Mouse (Mus musculus): ENCODE data around the gene Odf4. TPM values are rescaled to one million over a fixed set of nuclear protein-coding genes. Genes with fewer than 3 reads are reported as not detected.

Gene Odf4
- polyA plus RNA-seq, 1 experiment: not detected

DNA sequence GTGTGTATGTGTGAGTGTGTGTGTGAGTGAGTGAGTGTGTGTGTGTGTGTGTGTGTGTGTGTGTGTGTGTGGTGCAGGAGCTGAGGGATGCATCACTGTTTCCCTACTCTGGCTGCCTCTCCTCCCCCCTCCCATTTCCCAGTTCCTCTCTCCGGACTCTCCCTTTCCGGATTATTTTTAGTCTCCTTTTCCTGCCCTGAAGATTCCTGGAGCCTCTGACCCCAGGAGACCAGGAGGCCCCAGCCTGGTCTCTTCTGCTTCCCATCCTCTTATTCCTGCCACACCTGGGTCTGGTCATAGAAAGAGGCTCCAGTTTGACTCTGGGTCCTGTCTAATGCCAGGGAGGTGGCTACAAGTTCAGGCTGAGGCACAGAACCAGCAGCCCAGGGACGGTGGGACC is 29.2 kb upstream of the Odf4 start:
- Histone ChIP-seq H3K79me3 (ENCODE audit: low read depth) (no peaks in the 10 kb centered on the region), H3K27me3 (ENCODE audit: control insufficient read depth, insufficient read depth, insufficient read length) (no peaks in the 10 kb centered on the region), H3K79me2 (ENCODE audit: control insufficient read depth, insufficient read depth) (no peaks in the 10 kb centered on the region), H3K36me3 (ENCODE audit: control insufficient read depth, insufficient read depth) (no peaks in the 10 kb centered on the region), H3K4me3 (ENCODE audit: insufficient read depth, poor library complexity, severe bottlenecking) (no peak overlapping the region), H3ac (ENCODE audit: control insufficient read depth, insufficient read length, low read depth) (no peak overlapping the region)
- TF ChIP-seq CEBPB (IDR thresholded peaks at IDR 0.05; ENCODE audit: low read depth) (no peak), MYOD1 (IDR thresholded peaks at IDR 0.05; ENCODE audit: control insufficient read depth, insufficient read length, low read depth) (no peak), MYOG (IDR thresholded peaks at IDR 0.05; ENCODE audit: control insufficient read depth, extremely low read depth, insufficient read length) (no peak), USF1 (IDR thresholded peaks at IDR 0.05; ENCODE audit: low read depth) (no peak), MAX (IDR thresholded peaks at IDR 0.05) (no peak), FOSL1 (IDR thresholded peaks at IDR 0.05; ENCODE audit: insufficient read depth, low read length, poor library complexity, severe bottlenecking) (no peak), CTCF (IDR thresholded peaks at IDR 0.05; ENCODE audit: control insufficient read depth, insufficient read depth, insufficient read length) (no peak)

DNA sequence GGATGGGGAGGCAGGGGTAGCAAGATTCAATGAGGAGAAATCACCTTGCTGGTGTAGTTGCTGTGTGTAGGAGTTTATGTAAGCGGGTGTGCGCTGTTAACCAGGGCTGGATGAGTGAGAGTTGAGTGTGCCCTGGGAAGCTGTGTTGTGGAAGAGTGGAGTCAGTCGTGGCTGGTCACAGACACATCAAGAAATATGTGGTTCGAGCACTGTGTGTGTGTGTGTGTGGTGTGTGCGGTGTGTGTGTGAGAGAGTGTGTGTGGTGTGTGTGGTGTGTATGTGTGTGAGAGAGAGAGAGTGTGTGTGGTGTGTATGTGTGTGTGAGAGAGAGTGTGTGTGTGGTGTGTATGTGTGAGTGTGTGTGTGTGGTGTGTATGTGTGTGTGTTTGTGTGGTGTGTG is 28.6 kb upstream of the Odf4 start:
- H3ac ChIP-seq (ENCODE audit: control insufficient read depth, insufficient read length, low read depth): no peak overlapping the region
- H3K4me3 ChIP-seq (ENCODE audit: insufficient read depth, poor library complexity, severe bottlenecking): no peak overlapping the region
- H3K36me3 ChIP-seq (ENCODE audit: control insufficient read depth, insufficient read depth): no peaks in the 10 kb centered on the region
- H3K79me3 ChIP-seq (ENCODE audit: low read depth): no peaks in the 10 kb centered on the region
- H3K27me3 ChIP-seq (ENCODE audit: control insufficient read depth, insufficient read depth, insufficient read length): no peaks in the 10 kb centered on the region
- TF ChIP-seq MYOD1 (IDR thresholded peaks at IDR 0.05; ENCODE audit: control insufficient read depth, insufficient read length, low read depth): no peak
- no peak for TF ChIP-seq MAX (IDR thresholded peaks at IDR 0.05)
- no peak for TF ChIP-seq CEBPB (IDR thresholded peaks at IDR 0.05; ENCODE audit: low read depth)
- no peak for TF ChIP-seq MYOG (IDR thresholded peaks at IDR 0.05; ENCODE audit: control insufficient read depth, extremely low read depth, insufficient read length)
- no peak for TF ChIP-seq CTCF (IDR thresholded peaks at IDR 0.05; ENCODE audit: control insufficient read depth, insufficient read depth, insufficient read length)
- no peak for TF ChIP-seq USF1 (IDR thresholded peaks at IDR 0.05; ENCODE audit: low read depth)
- no peak for TF ChIP-seq FOSL1 (IDR thresholded peaks at IDR 0.05; ENCODE audit: insufficient read depth, low read length, poor library complexity, severe bottlenecking)
- H3K79me2 ChIP-seq (ENCODE audit: control insufficient read depth, insufficient read depth): no peaks in the 10 kb centered on the region

DNA sequence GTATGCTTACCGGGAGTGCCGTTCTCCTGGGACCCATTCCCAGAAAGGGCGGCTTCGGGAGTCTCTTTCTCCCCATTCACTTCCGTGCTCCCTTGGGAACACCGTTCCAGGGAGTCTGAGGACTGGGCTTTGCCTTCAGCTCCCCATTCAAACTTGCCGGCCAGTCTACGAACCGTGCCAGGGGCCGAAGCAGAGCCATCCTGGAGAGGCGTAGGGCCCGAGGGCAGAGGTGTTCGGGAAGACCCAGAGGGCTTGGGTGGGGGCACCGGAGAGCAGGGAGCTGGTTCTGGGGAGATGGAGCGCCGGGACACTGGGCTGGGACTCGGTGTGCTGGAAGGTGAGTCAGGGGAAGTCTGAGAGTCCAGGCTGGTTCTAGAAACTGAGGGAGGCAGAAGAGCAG is 27.5 kb upstream of the Odf4 start:
- Histone ChIP-seq H3ac (ENCODE audit: control insufficient read depth, insufficient read length, low read depth) (peak overlapping the region; percentile 18), H3K79me3 (ENCODE audit: low read depth) (no peaks in the 10 kb centered on the region), H3K36me3 (ENCODE audit: control insufficient read depth, insufficient read depth) (no peaks in the 10 kb centered on the region), H3K27me3 (ENCODE audit: control insufficient read depth, insufficient read depth, insufficient read length) (no peaks in the 10 kb centered on the region), H3K4me3 (ENCODE audit: insufficient read depth, poor library complexity, severe bottlenecking) (no peak overlapping the region), H3K79me2 (ENCODE audit: control insufficient read depth, insufficient read depth) (no peaks in the 10 kb centered on the region)
- no peak for TF ChIP-seq CTCF (IDR thresholded peaks at IDR 0.05; ENCODE audit: control insufficient read depth, insufficient read depth, insufficient read length)
- TF ChIP-seq MAX (IDR thresholded peaks at IDR 0.05): no peak
- TF ChIP-seq MYOD1 (IDR thresholded peaks at IDR 0.05; ENCODE audit: control insufficient read depth, insufficient read length, low read depth): no peak
- no peak for TF ChIP-seq MYOG (IDR thresholded peaks at IDR 0.05; ENCODE audit: control insufficient read depth, extremely low read depth, insufficient read length)
- no peak for TF ChIP-seq CEBPB (IDR thresholded peaks at IDR 0.05; ENCODE audit: low read depth)

DNA sequence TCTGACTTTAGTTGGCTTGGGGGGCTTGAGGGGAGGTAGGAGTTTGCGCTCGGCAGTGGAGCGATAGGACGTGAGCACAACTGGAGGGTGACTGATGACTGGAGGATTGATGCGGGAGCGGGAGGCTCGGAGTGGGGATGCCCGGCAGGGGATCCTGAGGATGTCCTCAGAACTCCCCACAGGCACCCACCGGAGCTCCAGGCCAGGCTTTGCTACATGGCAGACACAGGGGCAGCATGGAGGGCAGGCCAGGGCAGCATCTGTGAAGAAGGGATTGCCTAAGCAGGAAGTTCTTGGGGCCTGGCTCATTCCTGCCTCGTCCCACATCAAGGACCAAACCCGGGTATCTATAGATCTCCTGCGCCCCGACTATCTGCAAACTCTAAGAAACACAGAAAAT is 27.0 kb upstream of the Odf4 start:
- Histone ChIP-seq H3K4me3 (ENCODE audit: insufficient read depth, poor library complexity, severe bottlenecking) (no peak overlapping the region), H3K36me3 (ENCODE audit: control insufficient read depth, insufficient read depth) (no peaks in the 10 kb centered on the region), H3ac (ENCODE audit: control insufficient read depth, insufficient read length, low read depth) (no peak overlapping the region), H3K79me2 (ENCODE audit: control insufficient read depth, insufficient read depth) (no peaks in the 10 kb centered on the region), H3K27me3 (ENCODE audit: control insufficient read depth, insufficient read depth, insufficient read length) (no peaks in the 10 kb centered on the region), H3K79me3 (ENCODE audit: low read depth) (no peaks in the 10 kb centered on the region)
- TF ChIP-seq FOSL1 (IDR thresholded peaks at IDR 0.05; ENCODE audit: insufficient read depth, low read length, poor library complexity, severe bottlenecking) (no peak), MAX (IDR thresholded peaks at IDR 0.05) (no peak), CTCF (IDR thresholded peaks at IDR 0.05; ENCODE audit: control insufficient read depth, insufficient read depth, insufficient read length) (no peak)

DNA sequence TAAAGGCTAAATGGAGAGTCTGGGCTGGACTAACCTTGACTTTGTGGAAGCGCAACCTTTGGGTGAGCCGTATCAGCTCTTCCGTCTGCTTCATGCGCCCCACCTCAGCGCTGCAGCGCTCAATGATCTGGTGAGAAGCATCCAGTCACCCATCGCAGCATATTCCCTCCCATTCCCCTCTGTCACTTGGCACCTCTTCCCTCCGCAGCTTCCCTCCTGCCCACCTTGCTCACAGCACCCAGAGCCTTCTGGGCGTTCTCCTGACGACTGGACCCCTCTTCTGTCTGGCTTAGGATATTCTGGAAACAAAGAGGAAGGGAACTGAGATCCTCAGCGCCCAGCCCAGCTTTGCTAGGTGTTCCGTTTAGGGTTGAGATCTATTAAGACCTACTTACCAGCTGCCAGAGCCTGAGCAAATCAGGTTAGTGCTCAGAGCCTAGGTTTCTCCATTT is 20.7 kb upstream of the Odf4 start:
- TF ChIP-seq MYOD1 (IDR thresholded peaks at IDR 0.05; ENCODE audit: control insufficient read depth, insufficient read length, low read depth) (no peak), USF1 (IDR thresholded peaks at IDR 0.05; ENCODE audit: low read depth) (no peak), CTCF (IDR thresholded peaks at IDR 0.05; ENCODE audit: control insufficient read depth, insufficient read depth, insufficient read length) (no peak), MYOG (IDR thresholded peaks at IDR 0.05; ENCODE audit: control insufficient read depth, extremely low read depth, insufficient read length) (no peak), FOSL1 (IDR thresholded peaks at IDR 0.05; ENCODE audit: insufficient read depth, low read length, poor library complexity, severe bottlenecking) (no peak), MAX (IDR thresholded peaks at IDR 0.05) (no peak), CEBPB (IDR thresholded peaks at IDR 0.05; ENCODE audit: low read depth) (no peak)
- no peaks in the 10 kb centered on the region for H3K27me3 ChIP-seq (ENCODE audit: control insufficient read depth, insufficient read depth, insufficient read length)
- no peak overlapping the region for H3K4me3 ChIP-seq (ENCODE audit: insufficient read depth, poor library complexity, severe bottlenecking)
- no peaks in the 10 kb centered on the region for H3K79me3 ChIP-seq (ENCODE audit: low read depth)
- H3K36me3 ChIP-seq (ENCODE audit: control insufficient read depth, insufficient read depth): no peaks in the 10 kb centered on the region
- H3ac ChIP-seq (ENCODE audit: control insufficient read depth, insufficient read length, low read depth): no peak overlapping the region
- no peaks in the 10 kb centered on the region for H3K79me2 ChIP-seq (ENCODE audit: control insufficient read depth, insufficient read depth)

DNA sequence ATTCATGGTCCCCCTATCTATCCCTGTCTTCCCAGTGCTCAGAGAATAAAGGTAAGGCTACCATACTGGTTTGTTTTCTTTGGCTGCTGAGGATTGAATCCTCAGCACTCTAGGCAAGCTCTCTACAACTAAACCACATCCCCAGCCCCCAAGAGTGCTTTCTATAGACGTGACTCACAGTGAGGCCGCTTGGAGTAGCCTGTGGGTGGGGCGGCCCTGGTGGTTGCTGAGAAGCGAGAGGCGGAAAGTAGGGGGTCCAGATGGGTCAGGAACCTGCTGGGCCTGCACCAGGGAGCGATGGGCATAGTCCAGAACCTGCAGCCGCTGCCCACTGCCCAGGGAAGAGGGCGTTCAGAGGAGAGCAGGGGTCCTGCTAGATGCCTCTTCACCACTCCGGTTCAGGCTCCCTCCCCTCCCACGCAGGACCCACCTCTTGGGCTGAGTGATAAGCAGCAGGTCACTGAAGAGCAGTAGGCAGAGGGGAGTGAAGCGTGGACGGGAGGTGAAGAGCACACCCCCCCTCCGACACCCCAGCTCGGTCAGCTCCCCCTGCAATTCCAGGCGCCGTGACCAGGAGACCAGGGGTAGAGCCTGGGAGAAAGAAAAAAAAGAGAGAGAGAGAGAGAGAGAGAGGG is 20.0 kb upstream of the Odf4 start:
- Histone ChIP-seq H3ac (ENCODE audit: control insufficient read depth, insufficient read length, low read depth) (peak overlapping the region; percentile 70), H3K79me3 (ENCODE audit: low read depth) (no peaks in the 10 kb centered on the region), H3K27me3 (ENCODE audit: control insufficient read depth, insufficient read depth, insufficient read length) (no peaks in the 10 kb centered on the region), H3K4me3 (ENCODE audit: insufficient read depth, poor library complexity, severe bottlenecking) (no peak overlapping the region), H3K36me3 (ENCODE audit: control insufficient read depth, insufficient read depth) (no peaks in the 10 kb centered on the region), H3K79me2 (ENCODE audit: control insufficient read depth, insufficient read depth) (no peaks in the 10 kb centered on the region)
- peak; percentile 14 for TF ChIP-seq FOSL1 (IDR thresholded peaks at IDR 0.05; ENCODE audit: insufficient read depth, low read length, poor library complexity, severe bottlenecking)
- no peak for TF ChIP-seq CEBPB (IDR thresholded peaks at IDR 0.05; ENCODE audit: low read depth)
- no peak for TF ChIP-seq MYOG (IDR thresholded peaks at IDR 0.05; ENCODE audit: control insufficient read depth, extremely low read depth, insufficient read length)

Data from C2C12 (cell line).